Mouse (Mus musculus) liver, adult 2 months (tissue): ENCODE results near the gene Frmd5.

Experiments
- CTCF ChIP-seq: fragments of 200-500 bp; IDR thresholded peaks from 2 replicates; pipeline ENCODE4 v1.5.1; 2011; ENCODE audit warnings: low read depth, low read length, control low read depth
- POLR2A ChIP-seq: fragments of 200-500 bp; IDR thresholded peaks from 2 replicates; pipeline ENCODE4 v1.6.1; 2011; ENCODE audit warnings: low read length, control low read depth; ENCODE audit not compliant: insufficient read depth; ENCODE audit errors: extremely low read depth

- TF ChIP-seq POLR2A (no peak), CTCF (no peak)
Observed at GRCm38 (mm10) chr2:121574066-121574630, 232.7 kb downstream of the Frmd5 start.
